Mouse (Mus musculus) G1E (cell line): ENCODE data around the gene Dhx15. TPM values are rescaled to one million over a fixed set of nuclear protein-coding genes. Genes with fewer than 3 reads are reported as not detected.

ENCODE experiments used
- ATAC-seq: 2 replicates; pipeline ENCODE4 v1.8.0; 2016; ENCODE audit warnings: mild to moderate bottlenecking; ENCODE audit not compliant: insufficient number of reproducible peaks, poor library complexity, low FRiP score, severe bottlenecking; ENCODE audit errors: extremely low read depth
- DNase-seq: peaks from one replicate; pipeline ENCODE4 v3.0.0; 2012; ENCODE audit warnings: low spot score
- H3K27me3 ChIP-seq: 2 replicates; pipeline ENCODE4 v1.6.1; 2012; ENCODE audit warnings: mild to moderate bottlenecking, low read length, inconsistent platforms; ENCODE audit not compliant: insufficient read depth
- H3K36me3 ChIP-seq: replicated peaks from 2 replicates; pipeline ENCODE3; 2012; ENCODE audit warnings: mild to moderate bottlenecking, inconsistent platforms
- H3K4me1 ChIP-seq: 2 replicates; pipeline ENCODE4 v1.6.1; 2012; ENCODE audit warnings: low read depth, low read length, inconsistent platforms, mixed read lengths; ENCODE audit not compliant: insufficient read depth
- H3K4me3 ChIP-seq: 2 replicates; pipeline ENCODE4 v1.5.1; 2012; ENCODE audit warnings: low read depth, mild to moderate bottlenecking, inconsistent platforms, low read length, moderate library complexity, mixed read lengths
- H3K9me3 ChIP-seq: replicated peaks from 2 replicates; pipeline ENCODE4 v1.6.1; 2012; ENCODE audit warnings: inconsistent platforms
- CTCF ChIP-seq: IDR thresholded peaks from 2 replicates; pipeline ENCODE4 v1.5.1; 2012; ENCODE audit warnings: low read depth, low read length, inconsistent platforms, mixed read lengths
- GATA1 ChIP-seq: IDR thresholded peaks from 2 replicates; pipeline ENCODE4 v1.6.1; 2012; ENCODE audit warnings: borderline replicate concordance, low read length, inconsistent platforms, mixed read lengths
- GATA2 ChIP-seq: IDR thresholded peaks from 2 replicates; pipeline ENCODE4 v1.6.1; 2012; ENCODE audit warnings: low read depth, low read length, inconsistent platforms, borderline replicate concordance
- POLR2AphosphoS5 ChIP-seq: IDR thresholded peaks from 2 replicates; pipeline ENCODE4 v1.6.1; 2012; ENCODE audit warnings: low read depth, low read length, inconsistent platforms; ENCODE audit not compliant: insufficient replicate concordance
- TAL1 ChIP-seq: conservative IDR thresholded peaks from 2 replicates; pipeline ENCODE4 v1.6.1; 2012; ENCODE audit warnings: low read depth, low read length, inconsistent platforms, mixed read lengths
- polyA plus RNA-seq: library from polyadenylated mRNA; stranded (reverse); fragments of >175 nt; gene quantifications from 2 replicates; pipeline ENCODE4 v1.2.3, GENCODE M21; 2012
- total RNA-seq, 2 experiments: library from RNA; stranded (forward) in 1 of 2; stranded (reverse) in 1 of 2; fragments of 200-1000 nt in 1 of 2; fragments of >200 nt in 1 of 2; fragmentation: Nextera tagmentation in 1 of 2; gene quantifications; 2 replicates each; pipeline ENCODE4 v1.2.3; 2014 to 2017

Dhx15 gene
- total and polyA plus RNA-seq, 3 experiments, result 101 to 303 (median 231) TPM

DNA sequence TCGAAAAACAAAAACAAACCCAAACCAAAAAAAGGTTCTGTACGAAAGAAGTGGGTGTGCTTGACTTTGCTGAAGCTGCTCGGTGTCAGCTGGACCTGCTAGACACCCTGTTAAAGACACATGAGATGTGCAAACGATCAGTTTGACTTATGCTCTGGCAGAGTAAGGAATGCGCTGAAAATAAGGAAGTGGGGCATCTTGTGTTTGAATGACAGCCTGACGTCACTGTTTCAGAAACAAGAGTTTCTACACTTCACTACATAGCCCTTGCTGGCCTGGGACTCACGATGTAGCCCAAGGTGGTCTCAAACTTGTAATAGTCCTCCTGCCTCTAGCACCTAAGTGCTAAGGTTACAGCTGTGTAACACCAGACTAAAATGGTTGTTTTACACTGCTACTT, 57.5 kb downstream of the Dhx15 start:
- H3K4me3 ChIP-seq, result no peak overlapping the region
- H3K4me1 ChIP-seq, result peaks cover 1% of the 10 kb centered on the region; the same call in 1 of the 2 replicates
- H3K36me3 ChIP-seq, result peaks cover 38% of the 10 kb centered on the region
- H3K27me3 ChIP-seq, result no peaks in the 10 kb centered on the region
- no peak for DNase-seq
- no peak for ATAC-seq
- H3K9me3 ChIP-seq, result no peaks in the 10 kb centered on the region
- no peak for TF ChIP-seq TAL1
- no peak for TF ChIP-seq GATA2
- TF ChIP-seq GATA1, result no peak
- TF ChIP-seq POLR2AphosphoS5, result no peak
- TF ChIP-seq CTCF, result no peak

DNA sequence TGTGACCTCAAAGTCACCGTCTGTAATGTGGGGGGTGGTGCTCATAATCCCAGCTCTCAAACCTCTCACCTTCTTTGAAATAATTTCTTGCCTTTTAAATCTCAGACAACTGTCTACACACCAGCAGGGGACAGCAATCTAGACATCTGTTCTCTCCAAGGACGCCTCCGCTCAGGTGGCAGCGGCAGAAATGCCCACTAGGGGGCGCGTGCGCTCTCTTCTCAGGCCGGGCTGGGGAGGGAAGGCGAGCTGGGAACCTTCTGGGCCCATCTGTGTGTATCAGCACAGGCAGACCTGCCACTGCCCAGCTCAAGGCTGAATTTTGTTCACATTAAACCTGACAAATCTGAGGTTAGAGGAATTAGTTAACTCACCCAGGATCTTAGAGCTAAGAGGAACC, 58.2 kb downstream of the Dhx15 start:
- Histone ChIP-seq H3K36me3 (peaks cover 30% of the 10 kb centered on the region), H3K4me1 (no peaks in the 10 kb centered on the region), H3K9me3 (no peaks in the 10 kb centered on the region), H3K27me3 (no peaks in the 10 kb centered on the region), H3K4me3 (no peak overlapping the region)
- TF ChIP-seq GATA1 (no peak), GATA2 (no peak), TAL1 (no peak), CTCF (peak; percentile 65), POLR2AphosphoS5 (no peak)
- ATAC-seq (peak; percentile 62), DNase-seq (peak; percentile 27)

DNA sequence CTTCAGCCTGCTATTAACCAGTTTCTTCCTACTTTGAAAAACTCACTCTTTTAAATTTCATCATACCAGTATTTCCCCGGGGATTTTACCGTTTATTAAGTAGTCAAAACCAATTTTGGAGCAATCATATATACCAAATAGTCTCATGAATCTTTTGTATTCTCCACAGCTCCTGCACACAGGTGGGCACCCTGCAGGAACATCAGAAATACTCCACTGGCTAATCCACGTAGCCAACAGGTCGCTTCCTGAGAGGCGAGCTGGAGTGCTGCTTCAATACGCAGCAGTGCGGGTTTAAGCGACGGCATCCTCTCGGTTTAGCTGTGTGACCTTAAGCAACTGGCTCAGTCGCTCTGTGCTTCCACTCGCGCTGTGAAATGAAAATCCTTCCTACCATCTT, 58.9 kb downstream of the Dhx15 start:
- ATAC-seq (no peak), DNase-seq (no peak)
- H3K4me1 ChIP-seq, result no peaks in the 10 kb centered on the region
- peaks cover 23% of the 10 kb centered on the region for H3K36me3 ChIP-seq
- no peak for TF ChIP-seq GATA1
- no peak for TF ChIP-seq POLR2AphosphoS5
- no peak for TF ChIP-seq CTCF
- TF ChIP-seq TAL1, result no peak
- no peak for TF ChIP-seq GATA2
- no peaks in the 10 kb centered on the region for H3K27me3 ChIP-seq
- no peak overlapping the region for H3K4me3 ChIP-seq
- H3K9me3 ChIP-seq, result no peaks in the 10 kb centered on the region

DNA sequence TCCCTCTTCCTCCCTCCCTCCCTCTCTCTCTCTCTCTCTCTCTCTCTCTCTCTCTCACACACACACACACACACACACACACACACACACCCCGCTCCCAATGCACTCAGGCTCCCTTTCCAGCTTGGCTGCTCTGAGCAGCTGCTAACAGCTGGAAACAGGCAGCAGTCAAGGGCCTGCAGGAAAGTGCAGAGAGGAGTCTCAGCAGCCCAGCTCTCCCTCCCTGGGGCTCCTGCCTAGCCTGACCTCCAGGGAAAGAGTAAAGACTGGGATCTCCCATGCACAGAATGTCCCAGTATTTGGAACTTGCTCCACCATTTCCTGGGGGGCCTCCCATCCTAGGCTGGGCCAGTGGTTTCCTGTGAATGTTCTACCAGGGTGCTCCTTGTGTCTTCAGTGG, 59.8 kb downstream of the Dhx15 start:
- Histone ChIP-seq H3K9me3 (no peaks in the 10 kb centered on the region), H3K4me1 (no peaks in the 10 kb centered on the region), H3K4me3 (no peak overlapping the region), H3K36me3 (peaks cover 19% of the 10 kb centered on the region), H3K27me3 (no peaks in the 10 kb centered on the region)
- TF ChIP-seq CTCF, result no peak
- TF ChIP-seq TAL1, result no peak
- no peak for TF ChIP-seq POLR2AphosphoS5
- TF ChIP-seq GATA2, result no peak
- TF ChIP-seq GATA1, result no peak
- DNase-seq (no peak), ATAC-seq (no peak)

DNA sequence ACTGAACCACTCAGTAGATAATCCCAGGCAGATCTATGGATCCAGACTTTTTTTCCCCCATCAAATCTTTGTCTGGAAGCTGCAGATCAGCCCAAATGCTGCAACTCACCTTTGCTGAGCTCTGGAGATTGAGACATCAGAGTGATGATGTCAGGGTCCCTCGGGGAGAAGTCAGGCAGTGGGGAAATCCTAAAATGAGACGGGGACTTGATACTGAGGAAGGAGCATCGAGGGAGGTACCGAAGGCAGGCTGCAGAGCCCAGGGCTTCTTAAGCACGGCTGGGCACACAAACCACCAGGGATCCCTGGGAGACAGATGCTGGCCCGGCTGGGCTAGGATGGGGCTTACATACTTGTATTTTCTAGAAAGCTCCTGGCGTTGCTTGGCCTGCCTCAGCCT, 64.1 kb downstream of the Dhx15 start:
- Histone ChIP-seq H3K36me3 (no peaks in the 10 kb centered on the region), H3K4me1 (no peaks in the 10 kb centered on the region; the same call in 1 of the 2 replicates), H3K4me3 (no peak overlapping the region), H3K27me3 (no peaks in the 10 kb centered on the region), H3K9me3 (no peaks in the 10 kb centered on the region)
- no peak for ATAC-seq
- TF ChIP-seq GATA1, result no peak
- TF ChIP-seq CTCF, result no peak
- no peak for TF ChIP-seq GATA2
- TF ChIP-seq TAL1, result no peak
- no peak for TF ChIP-seq POLR2AphosphoS5
- DNase-seq, result no peak

DNA sequence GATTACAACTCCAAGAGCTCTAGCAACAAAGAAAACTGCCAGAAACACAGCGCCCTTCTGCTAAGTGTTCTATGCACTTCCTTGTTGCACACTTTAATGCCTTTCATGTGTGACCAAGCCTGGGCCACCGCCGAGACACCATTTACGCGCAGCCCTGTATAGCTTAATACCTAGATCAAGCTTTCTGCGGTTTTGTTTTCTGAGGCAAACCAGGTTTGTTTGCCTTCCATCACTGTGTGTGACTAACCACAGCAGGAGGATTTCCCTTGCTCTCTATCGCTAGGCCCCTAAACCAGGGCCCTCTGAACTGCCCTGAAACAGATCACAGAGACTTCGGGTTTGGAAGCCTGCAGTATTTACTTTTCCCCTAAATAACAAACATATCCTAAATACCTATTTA, 64.5 kb downstream of the Dhx15 start:
- Histone ChIP-seq H3K9me3 (no peaks in the 10 kb centered on the region), H3K4me3 (no peak overlapping the region), H3K4me1 (no peaks in the 10 kb centered on the region; the same call in 1 of the 2 replicates), H3K27me3 (no peaks in the 10 kb centered on the region), H3K36me3 (no peaks in the 10 kb centered on the region)
- DNase-seq, result no peak
- ATAC-seq, result no peak
- no peak for TF ChIP-seq TAL1
- no peak for TF ChIP-seq POLR2AphosphoS5
- no peak for TF ChIP-seq CTCF
- no peak for TF ChIP-seq GATA1
- no peak for TF ChIP-seq GATA2

DNA sequence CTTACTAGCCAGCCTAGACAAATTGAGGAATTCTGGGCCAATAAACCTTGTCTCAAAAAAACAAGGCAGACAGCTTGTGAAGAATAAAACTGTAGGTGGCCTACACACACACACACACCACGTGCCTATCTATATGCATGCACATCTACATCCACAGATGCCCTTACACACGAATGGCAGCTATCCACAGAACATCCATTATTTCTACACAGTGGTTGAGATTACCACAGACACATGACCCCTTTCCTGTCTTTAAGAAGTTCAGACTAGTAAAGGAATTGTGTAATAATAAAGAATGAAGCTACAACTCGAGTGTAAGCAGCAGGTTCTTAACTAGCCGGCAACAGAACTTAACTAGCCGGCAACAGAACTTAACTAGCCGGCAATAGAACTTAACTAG, 68.2 kb downstream of the Dhx15 start:
- ATAC-seq (no peak), DNase-seq (no peak)
- no peaks in the 10 kb centered on the region; the same call in 1 of the 2 replicates for H3K4me1 ChIP-seq
- no peak overlapping the region for H3K4me3 ChIP-seq
- TF ChIP-seq POLR2AphosphoS5, result no peak
- no peak for TF ChIP-seq CTCF
- no peak for TF ChIP-seq GATA1
- TF ChIP-seq TAL1, result no peak
- no peak for TF ChIP-seq GATA2
- H3K36me3 ChIP-seq, result no peaks in the 10 kb centered on the region
- H3K9me3 ChIP-seq, result no peaks in the 10 kb centered on the region
- H3K27me3 ChIP-seq, result no peaks in the 10 kb centered on the region
